Mouse (Mus musculus) embryonic facial prominence, embryonic 13.5 days (tissue): ENCODE measurements around the gene Slc37a3. TPM values are rescaled to one million over a fixed set of nuclear protein-coding genes. Genes with fewer than 3 reads are reported as not detected.
"Not testable (repeated sequence)": the region's sequence is repeated elsewhere in the genome, so short reads cannot be mapped to it uniquely, and the experiment has no call there.

Source experiments
- ATAC-seq: fragments of 200-750 bp; cut with Nextera tagmentation; 2 replicates; pipeline ENCODE4 v1.8.0; 2017; ENCODE audit warnings: low read depth; ENCODE audit not compliant: insufficient number of reproducible peaks, insufficient read depth, low FRiP score, low TSS enrichment
- H3K27ac ChIP-seq: fragments of 300-500 bp; sonication (generic); 2 replicates; pipeline ENCODE4 v1.5.1; 2015; ENCODE audit warnings: moderate library complexity, mild to moderate bottlenecking, inconsistent platforms
- H3K27me3 ChIP-seq: fragments of 300-500 bp; sonication (generic); 2 replicates; pipeline ENCODE4 v1.6.1; 2015; ENCODE audit warnings: mild to moderate bottlenecking, inconsistent platforms
- H3K36me3 ChIP-seq: fragments of 300-500 bp; sonication (generic); 2 replicates; pipeline ENCODE4 v1.6.1; 2015; ENCODE audit warnings: mild to moderate bottlenecking, inconsistent platforms
- H3K4me1 ChIP-seq: fragments of 300-500 bp; sonication (generic); 2 replicates; pipeline ENCODE4 v1.6.1; 2015; ENCODE audit warnings: inconsistent platforms
- H3K4me2 ChIP-seq: fragments of 300-500 bp; sonication (generic); 2 replicates; pipeline ENCODE4 v1.6.1; 2015; ENCODE audit warnings: moderate library complexity, mild to moderate bottlenecking, inconsistent platforms
- H3K4me3 ChIP-seq: fragments of 300-500 bp; sonication (generic); 2 replicates; pipeline ENCODE4 v1.5.1; 2015; ENCODE audit warnings: mild to moderate bottlenecking, inconsistent platforms
- H3K9ac ChIP-seq: fragments of 300-500 bp; sonication (generic); 2 replicates; pipeline ENCODE4 v1.6.1; 2015; ENCODE audit warnings: mild to moderate bottlenecking, inconsistent platforms
- H3K9me3 ChIP-seq: fragments of 300-500 bp; sonication (generic); 2 replicates; pipeline ENCODE4 v1.6.1; 2016; ENCODE audit warnings: inconsistent platforms
- WGBS: fragments of 180-500 bp; shearing (Covaris S2); methylation state at CpG from one replicate; pipeline ENCODE4 v1.1.7; 2015; ENCODE audit warnings: mixed read lengths; 5-methylcytosine and 5-hydroxymethylcytosine counted together
- polyA plus RNA-seq: library from polyadenylated mRNA; unstranded; fragments of >200 nt; fragmentation: Nextera tagmentation; extraction: Ambion mirVana; gene quantifications from 2 replicates; pipeline ENCODE4 v1.2.1, GENCODE M21; 2015

Slc37a3 gene
- polyA plus RNA-seq, 1 experiment from 2014 or later, result 59.1 TPM

- H3K4me1 ChIP-seq, result peaks cover 26% of the 10 kb centered on the region
- peaks cover 17% of the 10 kb centered on the region for H3K27me3 ChIP-seq
- not testable (repeated sequence) for H3K9me3 ChIP-seq, ATAC-seq, H3K4me2 ChIP-seq, H3K4me3 ChIP-seq, H3K9ac ChIP-seq, H3K27ac ChIP-seq
- peaks cover 12% of the 10 kb centered on the region for H3K36me3 ChIP-seq
- WGBS, result 73% methylated on average over 13 of the region's 13 CpGs
Measured at GRCm38 (mm10) chr6:39378161-39378835, 823 bp upstream of the Slc37a3 start.

- Histone ChIP-seq H3K36me3 (peaks cover 12% of the 10 kb centered on the region), H3K4me3 (peak overlapping the region; percentile 92), H3K4me2 (peak overlapping the region; percentile 68), H3K27ac (no peak overlapping the region), H3K9me3 (no peaks in the 10 kb centered on the region), H3K27me3 (peaks cover 16% of the 10 kb centered on the region), H3K9ac (peak overlapping the region; percentile 87), H3K4me1 (peaks cover 34% of the 10 kb centered on the region)
- ATAC-seq, result no peak
- 16% methylated on average over 9 of the region's 9 CpGs for WGBS
Measured at GRCm38 (mm10) chr6:39376775-39377174, 700 bp downstream of the Slc37a3 start.

- H3K4me2 ChIP-seq, result no peak overlapping the region
- H3K36me3 ChIP-seq, result peaks cover 12% of the 10 kb centered on the region
- no peaks in the 10 kb centered on the region for H3K9me3 ChIP-seq
- H3K27ac ChIP-seq, result no peak overlapping the region
- H3K4me3 ChIP-seq, result no peak overlapping the region
- peaks cover 34% of the 10 kb centered on the region for H3K4me1 ChIP-seq
- WGBS, result 73% methylated on average over 4 of the region's 4 CpGs
- H3K27me3 ChIP-seq, result no peaks in the 10 kb centered on the region
- no peak overlapping the region for H3K9ac ChIP-seq
- ATAC-seq, result no peak
Measured at GRCm38 (mm10) chr6:39373301-39373955, 4.0 kb downstream of the Slc37a3 start.

GRCm38 (mm10) chr6:39372727-39373126 lies 4.7 kb downstream of the Slc37a3 start:
- H3K4me3 ChIP-seq, result no peak overlapping the region
- H3K4me2 ChIP-seq, result 0 out of 2 replicates have a peak overlapping the region, but pooled peaks have one; percentile 5
- ATAC-seq, result no peak
- peaks cover 34% of the 10 kb centered on the region for H3K4me1 ChIP-seq
- H3K9ac ChIP-seq, result no peak overlapping the region
- H3K36me3 ChIP-seq, result peaks cover 14% of the 10 kb centered on the region
- H3K27me3 ChIP-seq, result no peaks in the 10 kb centered on the region
- 47% methylated on average over 7 of the region's 7 CpGs for WGBS
- H3K9me3 ChIP-seq, result no peaks in the 10 kb centered on the region
- H3K27ac ChIP-seq, result 0 out of 2 replicates have a peak overlapping the region, but pooled peaks have one; percentile 28

GRCm38 (mm10) chr6:39372042-39372441 lies 5.4 kb downstream of the Slc37a3 start:
- no peak overlapping the region for H3K9ac ChIP-seq
- no peak overlapping the region for H3K27ac ChIP-seq
- H3K27me3 ChIP-seq, result no peaks in the 10 kb centered on the region
- H3K9me3 ChIP-seq, result no peaks in the 10 kb centered on the region
- peaks cover 34% of the 10 kb centered on the region for H3K4me1 ChIP-seq
- no peak overlapping the region for H3K4me3 ChIP-seq
- peaks cover 16% of the 10 kb centered on the region for H3K36me3 ChIP-seq
- ATAC-seq, result no peak
- H3K4me2 ChIP-seq, result no peak overlapping the region

- H3K9ac ChIP-seq, result no peak overlapping the region
- 35% methylated on average over 3 of the region's 3 CpGs for WGBS
- no peak overlapping the region for H3K4me2 ChIP-seq
- no peaks in the 10 kb centered on the region for H3K9me3 ChIP-seq
- H3K4me3 ChIP-seq, result no peak overlapping the region
- H3K27ac ChIP-seq, result no peak overlapping the region
- no peaks in the 10 kb centered on the region for H3K27me3 ChIP-seq
- peaks cover 32% of the 10 kb centered on the region for H3K36me3 ChIP-seq
- H3K4me1 ChIP-seq, result peaks cover 20% of the 10 kb centered on the region
- no peak for ATAC-seq
Measured at GRCm38 (mm10) chr6:39369631-39370030, 7.8 kb downstream of the Slc37a3 start.

GRCm38 (mm10) chr6:39362684-39363083 lies 14.8 kb downstream of the Slc37a3 start:
- H3K4me3 ChIP-seq, result no peak overlapping the region
- ATAC-seq, result no peak
- H3K27ac ChIP-seq, result no peak overlapping the region
- H3K9ac ChIP-seq, result no peak overlapping the region
- no peaks in the 10 kb centered on the region for H3K27me3 ChIP-seq
- no peaks in the 10 kb centered on the region for H3K9me3 ChIP-seq
- H3K36me3 ChIP-seq, result peaks cover 63% of the 10 kb centered on the region
- 85% methylated on average over 2 of the region's 2 CpGs for WGBS
- H3K4me2 ChIP-seq, result no peak overlapping the region
- no peaks in the 10 kb centered on the region for H3K4me1 ChIP-seq

- H3K27ac ChIP-seq, H3K9ac ChIP-seq, H3K4me1 ChIP-seq, ATAC-seq, H3K4me2 ChIP-seq, H3K9me3 ChIP-seq, H3K27me3 ChIP-seq, H3K4me3 ChIP-seq: not testable (repeated sequence)
- peaks cover 70% of the 10 kb centered on the region for H3K36me3 ChIP-seq
- WGBS, result 93% methylated on average over 9 of the region's 9 CpGs
Measured at GRCm38 (mm10) chr6:39359207-39359606, 18.3 kb downstream of the Slc37a3 start.

- Histone ChIP-seq H3K4me2 (no peak overlapping the region), H3K9me3 (no peaks in the 10 kb centered on the region), H3K36me3 (peaks cover 72% of the 10 kb centered on the region), H3K9ac (no peak overlapping the region), H3K27ac (0 out of 2 replicates have a peak overlapping the region, but pooled peaks have one; percentile 62), H3K4me1 (peaks cover 12% of the 10 kb centered on the region), H3K27me3 (no peaks in the 10 kb centered on the region), H3K4me3 (no peak overlapping the region)
- no peak for ATAC-seq
- WGBS, result 77% methylated on average over 6 of the region's 6 CpGs
Measured at GRCm38 (mm10) chr6:39348946-39349345, 28.5 kb downstream of the Slc37a3 start.

- Histone ChIP-seq H3K27ac (peak overlapping the region; percentile 62), H3K4me1 (peaks cover 12% of the 10 kb centered on the region), H3K9me3 (no peaks in the 10 kb centered on the region), H3K4me2 (no peak overlapping the region), H3K4me3 (no peak overlapping the region), H3K9ac (no peak overlapping the region), H3K36me3 (peaks cover 73% of the 10 kb centered on the region), H3K27me3 (no peaks in the 10 kb centered on the region)
- WGBS, result 38% methylated on average over 4 of the region's 4 CpGs
- no peak for ATAC-seq
Measured at GRCm38 (mm10) chr6:39347880-39348814, 29.3 kb downstream of the Slc37a3 start.

- no peak overlapping the region for H3K4me2 ChIP-seq
- H3K36me3 ChIP-seq, result peaks cover 79% of the 10 kb centered on the region
- no peaks in the 10 kb centered on the region for H3K27me3 ChIP-seq
- H3K4me1 ChIP-seq, result peaks cover 12% of the 10 kb centered on the region
- H3K4me3 ChIP-seq, result no peak overlapping the region
- H3K27ac ChIP-seq, result 0 out of 2 replicates have a peak overlapping the region, but pooled peaks have one; percentile 62
- 52% methylated on average over 15 of the region's 15 CpGs for WGBS
- H3K9me3 ChIP-seq, result no peaks in the 10 kb centered on the region
- ATAC-seq, result no peak
- H3K9ac ChIP-seq, result no peak overlapping the region
Measured at GRCm38 (mm10) chr6:39346991-39347501, 30.4 kb downstream of the Slc37a3 start.
